Mouse (Mus musculus): Measurements from ENCODE around the gene Txn1.

GRCm38 (mm10) chr4:57908860-57909259 is 47.4 kb downstream of the Txn1 start:
- peak in 1 of 3 experiments; percentile 13 for TF ChIP-seq MYOD1 (IDR thresholded peaks at IDR 0.05; ENCODE audit: control insufficient read depth in 1 of 3, insufficient read length in 2 of 3, low read depth in 2 of 3)
- no peak for TF ChIP-seq POLR2A (IDR thresholded peaks at IDR 0.05; ENCODE audit: insufficient read length, low read depth)
- TF ChIP-seq TCF12 (IDR thresholded peaks at IDR 0.05; ENCODE audit: insufficient read depth, poor library complexity, severe bottlenecking): no peak
- no peak for TF ChIP-seq MAX (IDR thresholded peaks at IDR 0.05; ENCODE audit: low read depth)
